Mouse (Mus musculus) adrenal gland, postnatal 25 days (tissue): ENCODE data around the gene Elovl6. TPM values are rescaled to one million over a fixed set of nuclear protein-coding genes. Genes with fewer than 3 reads are reported as not detected.

Experiments used
- DNase-seq: peaks from one replicate; pipeline ENCODE4 v3.0.0; 2021; ENCODE audit warnings: mixed read lengths
- total RNA-seq: library from RNA; stranded (reverse); gene quantifications from 2 replicates; pipeline ENCODE4 v1.2.3, GENCODE M21; 2021

Elovl6 gene
- total RNA-seq, 1 experiment from 2014 or later: 46.0 TPM

GRCm38 (mm10) chr3:129566013-129566412 lies 33.9 kb downstream of the Elovl6 start:
- DNase-seq: no peak

GRCm38 (mm10) chr3:129566876-129567275 lies 34.7 kb downstream of the Elovl6 start:
- DNase-seq: no peak

GRCm38 (mm10) chr3:129568506-129568905 lies 36.4 kb downstream of the Elovl6 start:
- DNase-seq: no peak

GRCm38 (mm10) chr3:129570989-129571388 lies 38.8 kb downstream of the Elovl6 start:
- no peak for DNase-seq

GRCm38 (mm10) chr3:129571642-129572041 lies 39.5 kb downstream of the Elovl6 start:
- no peak for DNase-seq

- DNase-seq: no peak
Measured at GRCm38 (mm10) chr3:129572959-129573358, 40.8 kb downstream of the Elovl6 start.

- DNase-seq: no peak
Measured at GRCm38 (mm10) chr3:129573609-129574008, 41.5 kb downstream of the Elovl6 start.

GRCm38 (mm10) chr3:129575086-129575485 lies 42.9 kb downstream of the Elovl6 start:
- DNase-seq: no peak

- DNase-seq: no peak
Measured at GRCm38 (mm10) chr3:129576522-129576921, 44.4 kb downstream of the Elovl6 start.

GRCm38 (mm10) chr3:129578741-129579475 lies 46.8 kb downstream of the Elovl6 start:
- peak; percentile 39 for DNase-seq

GRCm38 (mm10) chr3:129581024-129581423 lies 48.9 kb downstream of the Elovl6 start:
- DNase-seq: no peak

- DNase-seq: no peak
Measured at GRCm38 (mm10) chr3:129582449-129582848, 50.3 kb downstream of the Elovl6 start.

- DNase-seq: no peak
Measured at GRCm38 (mm10) chr3:129583290-129583689, 51.1 kb downstream of the Elovl6 start.

- no peak for DNase-seq
Measured at GRCm38 (mm10) chr3:129587916-129588315, 55.8 kb downstream of the Elovl6 start.

- no peak for DNase-seq
Measured at GRCm38 (mm10) chr3:129588753-129589152, 56.6 kb downstream of the Elovl6 start.

GRCm38 (mm10) chr3:129589705-129590104 lies 57.5 kb downstream of the Elovl6 start:
- no peak for DNase-seq

- DNase-seq: no peak
Measured at GRCm38 (mm10) chr3:129590548-129591226, 58.5 kb downstream of the Elovl6 start.

- no peak for DNase-seq
Measured at GRCm38 (mm10) chr3:129591251-129591650, 59.1 kb downstream of the Elovl6 start.

- no peak for DNase-seq
Measured at GRCm38 (mm10) chr3:129591761-129592160, 59.6 kb downstream of the Elovl6 start.

GRCm38 (mm10) chr3:129593001-129593400 lies 60.8 kb downstream of the Elovl6 start:
- no peak for DNase-seq

- no peak for DNase-seq
Measured at GRCm38 (mm10) chr3:129593735-129594134, 61.6 kb downstream of the Elovl6 start.

- no peak for DNase-seq
Measured at GRCm38 (mm10) chr3:129596098-129596497, 63.9 kb downstream of the Elovl6 start.

GRCm38 (mm10) chr3:129602289-129602688 lies 70.1 kb downstream of the Elovl6 start:
- no peak for DNase-seq

- DNase-seq: no peak
Measured at GRCm38 (mm10) chr3:129605487-129605886, 73.3 kb downstream of the Elovl6 start.
